Mouse (Mus musculus) adrenal gland, adult 2 months (tissue): ENCODE results near the gene Il27ra. TPM values are rescaled to one million over a fixed set of nuclear protein-coding genes. Genes with fewer than 3 reads are reported as not detected.

ENCODE experiments used
- DNase-seq: peaks from one replicate; pipeline ENCODE4 v3.0.0; 2021
- polyA plus RNA-seq: library from polyadenylated mRNA; depleted of rRNA; stranded (reverse); fragments of >200 nt; gene quantifications from 2 replicates; pipeline ENCODE4 v1.2.3, GENCODE M21; 2012
- total RNA-seq, 2 experiments: library from RNA; stranded (reverse); gene quantifications; 2 replicates each; pipeline ENCODE4 v1.2.3; 2021

Gene Il27ra
- total and polyA plus RNA-seq, 3 experiments, result 2.0 to 2.5 (median 2.0) TPM

GRCm38 (mm10) chr8:84065457-84066072 lies 23.2 kb upstream of the Il27ra start:
- DNase-seq, result no peak

- no peak for DNase-seq
Measured at GRCm38 (mm10) chr8:84065037-84065436, 22.6 kb upstream of the Il27ra start, which contains the start of gene Gm10643. Gene Gm10643, minus strand, starts transcription at chr8:84065137.

GRCm38 (mm10) chr8:84063861-84064610 lies 21.6 kb upstream of the Il27ra start:
- DNase-seq, result no peak

- DNase-seq, result no peak
Measured at GRCm38 (mm10) chr8:84060245-84060644, 17.9 kb upstream of the Il27ra start.

- no peak for DNase-seq
Measured at GRCm38 (mm10) chr8:84059226-84059625, 16.8 kb upstream of the Il27ra start.

- DNase-seq, result no peak
Measured at GRCm38 (mm10) chr8:84057827-84058226, 15.4 kb upstream of the Il27ra start.

GRCm38 (mm10) chr8:84053229-84053628 lies 10.8 kb upstream of the Il27ra start:
- DNase-seq, result no peak

GRCm38 (mm10) chr8:84052746-84053145 lies 10.4 kb upstream of the Il27ra start:
- DNase-seq, result no peak

GRCm38 (mm10) chr8:84048171-84048570 lies 5.8 kb upstream of the Il27ra start:
- DNase-seq, result no peak

GRCm38 (mm10) chr8:84046505-84046904 lies 4.1 kb upstream of the Il27ra start:
- no peak for DNase-seq

- no peak for DNase-seq
Measured at GRCm38 (mm10) chr8:84044900-84045299, 2.5 kb upstream of the Il27ra start, which contains the start of gene Rln3. Gene Rln3, minus strand, starts transcription at chr8:84045000.

GRCm38 (mm10) chr8:84044103-84044502 lies 1.7 kb upstream of the Il27ra start:
- no peak for DNase-seq

GRCm38 (mm10) chr8:84042948-84043342 lies 556 bp upstream of the Il27ra start:
- no peak for DNase-seq

- peak; percentile 70 for DNase-seq
Measured at GRCm38 (mm10) chr8:84039050-84039449, 3.3 kb downstream of the Il27ra start.

GRCm38 (mm10) chr8:84038015-84038414 lies 4.4 kb downstream of the Il27ra start:
- peak; percentile 80 for DNase-seq

- peak; percentile 75 for DNase-seq
Measured at GRCm38 (mm10) chr8:84032777-84033176, 9.6 kb downstream of the Il27ra start.

GRCm38 (mm10) chr8:84029272-84029671 lies 13.1 kb downstream of the Il27ra start:
- no peak for DNase-seq

- DNase-seq, result no peak
Measured at GRCm38 (mm10) chr8:84027449-84027848, 14.9 kb downstream of the Il27ra start.

- DNase-seq, result peak; percentile 71
Measured at GRCm38 (mm10) chr8:84025863-84026262, 16.5 kb downstream of the Il27ra start.

- DNase-seq, result no peak
Measured at GRCm38 (mm10) chr8:84024171-84024570, 18.2 kb downstream of the Il27ra start.

- DNase-seq, result no peak
Measured at GRCm38 (mm10) chr8:84023631-84024030, 18.8 kb downstream of the Il27ra start.

GRCm38 (mm10) chr8:84023085-84023484 lies 19.3 kb downstream of the Il27ra start:
- DNase-seq, result no peak

- no peak for DNase-seq
Measured at GRCm38 (mm10) chr8:84021569-84021968, 20.8 kb downstream of the Il27ra start.

GRCm38 (mm10) chr8:84021096-84021495 lies 21.3 kb downstream of the Il27ra start, which contains the start of gene Palm3:
Gene Palm3, plus strand, starts transcription at chr8:84021471.
- DNase-seq, result no peak
